Mouse (Mus musculus): ENCODE measurements at regions not wholly inside any gene's neighbourhood (a gene's known extent, or its start where the extent isn't known, plus 50 kb on each side); places are given as distances from the start of the nearest gene placed in this dataset.

DNA sequence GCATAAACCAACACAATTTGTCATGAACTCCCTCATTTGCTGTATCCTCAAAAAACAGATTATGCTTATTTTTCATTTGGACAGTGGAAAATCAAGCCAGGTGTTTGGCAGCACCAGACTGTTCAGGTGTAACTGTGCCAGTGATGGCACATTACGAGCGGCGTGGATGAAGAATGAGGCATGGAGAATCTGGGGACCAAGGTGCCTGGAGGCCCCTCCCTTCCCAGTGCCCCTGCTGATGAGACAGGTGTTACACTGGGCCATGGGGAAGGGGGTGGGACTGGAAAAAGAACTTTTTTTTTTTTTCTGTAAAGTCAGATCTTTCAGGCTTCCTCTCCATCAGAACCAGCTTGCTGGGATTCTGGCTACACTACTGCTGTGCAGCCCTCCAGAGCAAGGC, 451.5 kb upstream of the Pkn2 start:
- TF ChIP-seq EP300 (IDR thresholded peaks at IDR 0.05) (no peak), CTCF (IDR thresholded peaks at IDR 0.05) (no peak)
- Histone ChIP-seq H3K4me2 (replicated peaks; ENCODE audit: low read depth, low read length) (no peak overlapping the region), H3K4me3 (ENCODE audit: low read depth, low read length) (no peak overlapping the region), H3K9ac (replicated peaks; ENCODE audit: low read depth) (no peak overlapping the region), H3K27me3 (replicated peaks; ENCODE audit: insufficient read depth, low read length) (no peaks in the 10 kb centered on the region), H3K36me3 (ENCODE audit: insufficient read depth, low read length) (no peaks in the 10 kb centered on the region), H3K27ac (ENCODE audit: low read length) (no peak overlapping the region), H3K9me3 (ENCODE audit: low read length) (no peaks in the 10 kb centered on the region), H3K4me1 (ENCODE audit: insufficient read depth, low read depth, low read length) (no peaks in the 10 kb centered on the region)
- ATAC-seq, result no peak
- no peak for DNase-seq (ENCODE audit: low spot score)
- WGBS, result 98% methylated on average over 3 of the region's 3 CpGs

DNA sequence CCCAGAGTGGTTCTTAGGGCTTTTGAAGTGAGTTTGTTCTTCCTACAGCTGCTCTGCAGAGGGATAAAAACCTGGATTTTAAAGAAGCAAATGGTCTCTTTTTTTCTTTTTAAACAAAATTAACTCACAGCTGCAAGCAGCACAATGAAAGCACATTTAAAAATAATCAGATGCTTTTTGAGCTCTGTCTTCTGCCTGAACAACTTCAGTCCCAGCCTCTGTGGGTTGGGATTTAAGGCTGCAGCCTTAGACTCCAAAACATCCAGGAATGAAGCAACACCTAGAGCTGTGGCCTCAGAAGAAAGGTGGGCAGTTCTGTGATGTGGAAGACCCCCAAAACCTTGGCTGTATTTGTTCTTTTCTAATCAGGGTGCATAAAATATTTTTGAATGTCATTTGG, 446.7 kb upstream of the Pkn2 start:
- Histone ChIP-seq H3K4me3 (ENCODE audit: low read depth, low read length) (no peak overlapping the region), H3K36me3 (ENCODE audit: insufficient read depth, low read length) (no peaks in the 10 kb centered on the region), H3K4me1 (ENCODE audit: insufficient read depth, low read depth, low read length) (no peaks in the 10 kb centered on the region), H3K27me3 (replicated peaks; ENCODE audit: insufficient read depth, low read length) (no peaks in the 10 kb centered on the region), H3K9me3 (ENCODE audit: low read length) (no peaks in the 10 kb centered on the region), H3K9ac (replicated peaks; ENCODE audit: low read depth) (no peak overlapping the region), H3K27ac (ENCODE audit: low read length) (no peak overlapping the region), H3K4me2 (replicated peaks; ENCODE audit: low read depth, low read length) (no peak overlapping the region)
- no peak for ATAC-seq
- no peak for DNase-seq (ENCODE audit: low spot score)
- TF ChIP-seq EP300 (IDR thresholded peaks at IDR 0.05) (no peak), CTCF (IDR thresholded peaks at IDR 0.05) (no peak)

DNA sequence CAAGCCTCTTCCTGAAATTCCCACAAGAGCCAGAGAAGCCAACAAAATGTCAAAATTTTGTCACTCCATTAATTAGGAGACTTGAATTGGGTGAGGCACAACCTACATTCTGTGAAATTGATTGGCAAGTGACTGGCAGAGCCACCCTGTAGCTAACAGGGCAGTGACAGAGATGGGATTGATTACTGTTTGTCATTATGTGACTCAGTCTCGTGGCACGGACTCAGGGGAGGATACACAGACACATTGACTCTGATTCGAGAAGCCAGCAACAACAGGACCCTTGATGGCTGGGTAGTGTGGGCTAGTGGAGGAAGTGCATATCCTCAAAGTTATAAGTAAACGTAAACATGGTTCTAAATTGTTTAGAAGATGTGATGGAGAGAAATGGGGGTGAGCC, 445.8 kb upstream of the Pkn2 start:
- Histone ChIP-seq H3K4me2 (replicated peaks; ENCODE audit: low read depth, low read length) (no peak overlapping the region), H3K4me1 (ENCODE audit: insufficient read depth, low read depth, low read length) (no peaks in the 10 kb centered on the region), H3K9ac (replicated peaks; ENCODE audit: low read depth) (no peak overlapping the region), H3K27me3 (replicated peaks; ENCODE audit: insufficient read depth, low read length) (no peaks in the 10 kb centered on the region), H3K9me3 (ENCODE audit: low read length) (no peaks in the 10 kb centered on the region), H3K4me3 (ENCODE audit: low read depth, low read length) (no peak overlapping the region), H3K27ac (ENCODE audit: low read length) (no peak overlapping the region), H3K36me3 (ENCODE audit: insufficient read depth, low read length) (no peaks in the 10 kb centered on the region)
- no peak for ATAC-seq
- TF ChIP-seq EP300 (IDR thresholded peaks at IDR 0.05), result no peak
- no peak for TF ChIP-seq CTCF (IDR thresholded peaks at IDR 0.05)
- WGBS, result 25% methylated on average over 4 of the region's 4 CpGs
- no peak for DNase-seq (ENCODE audit: low spot score)

DNA sequence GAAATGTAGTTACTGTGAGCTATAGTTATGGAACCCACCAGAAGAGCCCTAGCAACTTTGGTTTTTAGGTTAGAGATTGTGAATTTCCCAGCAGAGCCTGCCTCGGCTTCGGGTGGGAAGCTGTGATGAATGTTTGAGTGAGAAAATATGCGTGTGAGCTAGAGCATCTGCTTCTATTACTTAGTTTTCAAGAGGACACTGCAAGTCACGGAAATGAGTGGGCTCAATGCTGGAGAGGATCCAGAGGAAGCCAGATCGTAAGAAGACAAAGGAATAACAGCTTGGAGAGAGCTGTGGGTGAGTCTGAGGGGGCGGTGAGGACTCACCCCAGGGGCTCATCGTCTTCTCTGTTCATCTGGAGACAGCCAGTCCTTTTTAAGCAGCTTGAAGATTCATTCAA, 434.7 kb upstream of the Pkn2 start:
- ATAC-seq (no peak), DNase-seq (ENCODE audit: low spot score) (peak; percentile 7)
- H3K4me2 ChIP-seq (replicated peaks; ENCODE audit: low read depth, low read length), result no peak overlapping the region
- TF ChIP-seq CTCF (IDR thresholded peaks at IDR 0.05) (no peak), EP300 (IDR thresholded peaks at IDR 0.05) (no peak)
- no peaks in the 10 kb centered on the region for H3K9me3 ChIP-seq (ENCODE audit: low read length)
- H3K4me3 ChIP-seq (ENCODE audit: low read depth, low read length), result no peak overlapping the region
- no peaks in the 10 kb centered on the region for H3K27me3 ChIP-seq (replicated peaks; ENCODE audit: insufficient read depth, low read length)
- no peak overlapping the region for H3K27ac ChIP-seq (ENCODE audit: low read length)
- WGBS, result 50% methylated on average over 7 of the region's 7 CpGs
- H3K9ac ChIP-seq (replicated peaks; ENCODE audit: low read depth), result no peak overlapping the region
- H3K36me3 ChIP-seq (ENCODE audit: insufficient read depth, low read length), result no peaks in the 10 kb centered on the region
- no peaks in the 10 kb centered on the region for H3K4me1 ChIP-seq (ENCODE audit: insufficient read depth, low read depth, low read length)

DNA sequence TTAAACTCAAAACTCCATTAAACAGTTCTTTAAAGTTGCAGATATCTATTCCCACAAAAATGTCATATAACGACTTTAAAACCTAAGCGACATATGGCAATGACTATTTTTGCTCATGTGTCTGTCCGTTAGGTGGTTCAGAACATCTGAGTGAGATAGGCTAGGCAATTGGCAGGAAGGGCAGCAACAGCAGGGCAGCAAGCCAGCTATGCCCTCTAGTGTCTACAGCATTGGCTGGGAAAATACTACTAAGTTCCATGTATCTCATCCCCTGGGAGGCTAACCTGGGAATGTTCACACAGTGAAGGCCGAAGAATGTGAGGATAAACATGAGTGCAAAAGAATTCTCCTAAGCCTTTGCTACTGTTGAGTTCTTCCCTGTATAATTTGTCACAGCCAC, 410.0 kb upstream of the Pkn2 start:
- 87% methylated on average over 4 of the region's 4 CpGs for WGBS
- Histone ChIP-seq H3K9me3 (ENCODE audit: low read length) (no peaks in the 10 kb centered on the region), H3K27me3 (replicated peaks; ENCODE audit: insufficient read depth, low read length) (no peaks in the 10 kb centered on the region), H3K4me1 (ENCODE audit: insufficient read depth, low read depth, low read length) (no peaks in the 10 kb centered on the region), H3K36me3 (ENCODE audit: insufficient read depth, low read length) (no peaks in the 10 kb centered on the region), H3K4me3 (ENCODE audit: low read depth, low read length) (no peak overlapping the region), H3K4me2 (replicated peaks; ENCODE audit: low read depth, low read length) (no peak overlapping the region), H3K27ac (ENCODE audit: low read length) (no peak overlapping the region), H3K9ac (replicated peaks; ENCODE audit: low read depth) (no peak overlapping the region)
- ATAC-seq (no peak), DNase-seq (ENCODE audit: low spot score) (no peak)
- TF ChIP-seq EP300 (IDR thresholded peaks at IDR 0.05), result no peak
- TF ChIP-seq CTCF (IDR thresholded peaks at IDR 0.05), result 0 out of 2 replicates have a peak, but pooled peaks have one; percentile 6

DNA sequence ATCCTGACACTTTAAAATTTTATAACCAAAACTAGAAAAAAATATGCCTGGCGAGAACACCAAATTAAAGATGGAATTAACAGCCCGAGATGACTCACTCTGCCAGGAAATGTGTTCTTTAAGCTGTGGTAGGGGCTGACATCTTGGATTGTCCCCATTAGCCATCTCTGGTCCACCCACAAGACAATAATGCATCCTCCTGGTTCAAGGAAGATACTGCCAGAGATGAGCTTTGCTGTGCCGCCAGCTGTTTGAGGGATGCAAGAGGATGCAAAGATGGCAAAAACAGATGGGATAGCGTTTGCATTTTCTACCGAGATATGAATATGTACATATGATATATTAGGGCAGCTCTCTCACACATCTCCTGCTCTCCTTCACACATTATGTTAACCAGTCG, 382.3 kb upstream of the Pkn2 start:
- H3K4me1 ChIP-seq (ENCODE audit: insufficient read depth, low read depth, low read length), result no peaks in the 10 kb centered on the region
- H3K4me3 ChIP-seq (ENCODE audit: low read depth, low read length), result no peak overlapping the region
- H3K9ac ChIP-seq (replicated peaks; ENCODE audit: low read depth), result no peak overlapping the region
- DNase-seq (ENCODE audit: low spot score) (no peak), ATAC-seq (no peak)
- WGBS, result 82% methylated on average over 6 of the region's 6 CpGs
- H3K36me3 ChIP-seq (ENCODE audit: insufficient read depth, low read length), result no peaks in the 10 kb centered on the region
- no peaks in the 10 kb centered on the region for H3K27me3 ChIP-seq (replicated peaks; ENCODE audit: insufficient read depth, low read length)
- H3K9me3 ChIP-seq (ENCODE audit: low read length), result no peaks in the 10 kb centered on the region
- H3K27ac ChIP-seq (ENCODE audit: low read length), result no peak overlapping the region
- TF ChIP-seq CTCF (IDR thresholded peaks at IDR 0.05), result no peak
- no peak for TF ChIP-seq EP300 (IDR thresholded peaks at IDR 0.05)
- no peak overlapping the region for H3K4me2 ChIP-seq (replicated peaks; ENCODE audit: low read depth, low read length)

DNA sequence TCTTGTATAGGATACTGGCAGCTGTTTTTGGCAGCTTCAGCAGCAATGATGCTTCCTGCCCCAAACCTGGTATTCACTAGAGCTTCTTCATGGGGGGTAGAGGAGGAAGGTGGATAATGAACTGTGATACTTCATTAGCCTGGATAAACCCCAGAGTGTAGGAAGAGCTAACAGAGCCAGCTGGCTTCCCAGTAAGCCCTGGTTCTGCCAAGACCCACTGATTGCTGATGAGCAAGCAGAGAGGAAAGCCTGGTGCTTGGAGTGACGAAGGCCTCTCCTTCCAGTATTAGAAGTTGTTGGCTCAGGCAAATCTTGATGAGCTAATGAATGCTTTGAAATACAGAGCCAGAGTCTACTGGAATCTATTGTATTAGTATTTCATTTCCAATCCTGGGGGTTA, 370.8 kb upstream of the Pkn2 start:
- H3K4me3 ChIP-seq (ENCODE audit: low read depth, low read length), result no peak overlapping the region

More for the DNA sequence above, 370.8 kb upstream of the Pkn2 start:
- DNase-seq (ENCODE audit: low spot score) (peak; percentile 4), ATAC-seq (no peak)
- Histone ChIP-seq H3K27me3 (replicated peaks; ENCODE audit: insufficient read depth, low read length) (no peaks in the 10 kb centered on the region), H3K4me1 (ENCODE audit: insufficient read depth, low read depth, low read length) (no peaks in the 10 kb centered on the region), H3K9ac (replicated peaks; ENCODE audit: low read depth) (no peak overlapping the region), H3K36me3 (ENCODE audit: insufficient read depth, low read length) (no peaks in the 10 kb centered on the region), H3K4me2 (replicated peaks; ENCODE audit: low read depth, low read length) (no peak overlapping the region), H3K27ac (ENCODE audit: low read length) (no peak overlapping the region), H3K9me3 (ENCODE audit: low read length) (no peaks in the 10 kb centered on the region)
- TF ChIP-seq CTCF (IDR thresholded peaks at IDR 0.05) (no peak), EP300 (IDR thresholded peaks at IDR 0.05) (no peak)
- 67% methylated on average over 1 of the region's 1 CpGs for WGBS

Measured in lung, postnatal 0 days (tissue).